Mouse (Mus musculus) myocyte (in vitro differentiated cells): ENCODE data around the gene 1810010D01Rik.

ENCODE experiments used
- CEBPB ChIP-seq: IDR thresholded peaks from 2 replicates; pipeline ENCODE4 v1.6.1; 2011; ENCODE audit warnings: mild to moderate bottlenecking, moderate library complexity; ENCODE audit not compliant: poor library complexity, insufficient read depth, severe bottlenecking
- MAX ChIP-seq: IDR thresholded peaks from one replicate; pipeline ENCODE4 v1.6.1; 2011; ENCODE audit warnings: low read depth, mild to moderate bottlenecking, control low read depth
- MYOD1 ChIP-seq, 3 experiments: IDR thresholded peaks; one replicate each; pipeline ENCODE4 v1.6.1; 2011; ENCODE audit warnings: control low read depth in 2 of 3, low read depth in 2 of 3, mild to moderate bottlenecking in 2 of 3, moderate library complexity in 1 of 3; ENCODE audit not compliant: insufficient read length in 2 of 3, control insufficient read depth in 1 of 3
- MYOG ChIP-seq, 3 experiments: IDR thresholded peaks; one replicate each; pipeline ENCODE4 v1.6.1; 2011; ENCODE audit warnings: control low read depth in 2 of 3, low read depth in 2 of 3, mild to moderate bottlenecking in 2 of 3; ENCODE audit not compliant: insufficient read length in 2 of 3, control insufficient read depth in 1 of 3, insufficient read depth in 1 of 3
- POLR2A ChIP-seq: IDR thresholded peaks from one replicate; pipeline ENCODE4 v1.6.1; 2011; ENCODE audit warnings: low read depth, mild to moderate bottlenecking, control low read depth, moderate library complexity; ENCODE audit not compliant: insufficient read length
- POLR2AphosphoS2 ChIP-seq: IDR thresholded peaks from one replicate; pipeline ENCODE4 v1.6.1; 2011; ENCODE audit warnings: low read depth, control low read depth; ENCODE audit not compliant: insufficient read length
- SRF ChIP-seq: IDR thresholded peaks from one replicate; pipeline ENCODE4 v1.6.1; 2011; ENCODE audit warnings: low read depth; ENCODE audit not compliant: control insufficient read depth, insufficient read length

GRCm38 (mm10) chr7:145239736-145240505 lies 32.0 kb upstream of the 1810010D01Rik start:
- TF ChIP-seq POLR2A (no peak), CEBPB (no peak), MAX (no peak), SRF (no peak), MYOG (IDR thresholded peaks at IDR 0.05; ENCODE audit: control insufficient read depth in 1 of 3, insufficient read depth in 1 of 3, insufficient read length in 2 of 3, low read depth in 2 of 3) (no peak), POLR2AphosphoS2 (no peak), MYOD1 (IDR thresholded peaks at IDR 0.05; ENCODE audit: control insufficient read depth in 1 of 3, insufficient read length in 2 of 3, low read depth in 2 of 3) (no peak)
